Mouse (Mus musculus) spleen, adult 2 months (tissue): ENCODE measurements at regions not wholly inside any gene's neighbourhood (a gene's known extent, or its start where the extent isn't known, plus 50 kb on each side); places are given as distances from the start of the nearest gene placed in this dataset.
"Not testable (repeated sequence)": the region's sequence is repeated elsewhere in the genome, so short reads cannot be mapped to it uniquely, and the experiment has no call there.

ENCODE experiments used
- DNase-seq, 2 experiments: peaks; one replicate each; pipeline versions ENCODE4 v3.0.0 to v3.0.0-alpha.2; 2012 to 2021; ENCODE audit warnings: low spot score in 2 of 2, low read depth in 1 of 2
- H3K27ac ChIP-seq: fragments of 200-500 bp; 2 replicates; pipeline ENCODE4 v1.5.1; 2012; ENCODE audit warnings: low read length, inconsistent platforms; ENCODE audit not compliant: insufficient read depth
- H3K27me3 ChIP-seq: fragments of 200-500 bp; 2 replicates; pipeline ENCODE4 v1.6.1; 2012; ENCODE audit warnings: mild to moderate bottlenecking, moderate library complexity, low read length, inconsistent platforms; ENCODE audit not compliant: control insufficient read depth, insufficient read depth
- H3K36me3 ChIP-seq: fragments of 200-500 bp; 2 replicates; pipeline ENCODE4 v1.6.1; 2012; ENCODE audit warnings: mild to moderate bottlenecking, low read length, inconsistent platforms; ENCODE audit not compliant: control insufficient read depth, insufficient read depth
- H3K4me1 ChIP-seq: fragments of 200-500 bp; 2 replicates; pipeline ENCODE4 v1.6.1; 2011; ENCODE audit warnings: inconsistent platforms; ENCODE audit not compliant: control insufficient read depth, insufficient read depth, insufficient read length
- H3K4me3 ChIP-seq: fragments of 200-500 bp; 2 replicates; pipeline ENCODE4 v1.5.1; 2011; ENCODE audit warnings: mild to moderate bottlenecking, inconsistent platforms; ENCODE audit not compliant: insufficient read depth, insufficient read length; ENCODE audit errors: extremely low read depth
- CTCF ChIP-seq: fragments of 200-500 bp; IDR thresholded peaks from 2 replicates; pipeline ENCODE4 v1.5.1; 2011; ENCODE audit warnings: mild to moderate bottlenecking, inconsistent platforms; ENCODE audit not compliant: insufficient read depth, insufficient read length, insufficient replicate concordance; ENCODE audit errors: extremely low read depth
- POLR2A ChIP-seq: fragments of 200-500 bp; IDR thresholded peaks from 2 replicates; pipeline ENCODE4 v1.6.1; 2011; ENCODE audit warnings: low read depth, low read length, inconsistent platforms
- WGBS: fragments of 180-500 bp; shearing (Covaris S2); methylation state at CpG from one replicate; pipeline ENCODE4 v1.1.7; 2018; 5-methylcytosine and 5-hydroxymethylcytosine counted together

- 85% methylated on average over 4 of the region's 4 CpGs for WGBS
- not testable (repeated sequence) for H3K27me3 ChIP-seq, H3K36me3 ChIP-seq, DNase-seq, H3K4me1 ChIP-seq, H3K27ac ChIP-seq, H3K4me3 ChIP-seq
Observed at GRCm38 (mm10) chr6:48341367-48341766, 54.0 kb upstream of the Krba1 start.

- not testable (repeated sequence) for H3K4me1 ChIP-seq, H3K27me3 ChIP-seq, H3K4me3 ChIP-seq, H3K36me3 ChIP-seq, H3K27ac ChIP-seq, DNase-seq
- WGBS = 78% methylated on average over 3 of the region's 3 CpGs
Observed at GRCm38 (mm10) chr6:48336964-48337363, 58.4 kb upstream of the Krba1 start.

- Histone ChIP-seq H3K4me1 (no peaks in the 10 kb centered on the region), H3K4me3 (no peak overlapping the region), H3K36me3 (no peaks in the 10 kb centered on the region), H3K27me3 (no peaks in the 10 kb centered on the region), H3K27ac (no peak overlapping the region)
- no peak for DNase-seq
- TF ChIP-seq POLR2A = no peak
- 65% methylated on average over 1 of the region's 1 CpGs for WGBS
Observed at GRCm38 (mm10) chr6:48288011-48288410, 107.4 kb upstream of the Krba1 start.

GRCm38 (mm10) chr6:48279646-48280045, 115.7 kb upstream of the Krba1 start:
- not testable (repeated sequence) for H3K27me3 ChIP-seq, DNase-seq, H3K4me3 ChIP-seq, H3K36me3 ChIP-seq, H3K4me1 ChIP-seq, H3K27ac ChIP-seq
- 62% methylated on average over 1 of the region's 1 CpGs for WGBS

GRCm38 (mm10) chr6:48261563-48261962, 133.8 kb upstream of the Krba1 start:
- not testable (repeated sequence) for H3K27ac ChIP-seq, H3K27me3 ChIP-seq, H3K4me3 ChIP-seq, DNase-seq, H3K4me1 ChIP-seq, H3K36me3 ChIP-seq

GRCm38 (mm10) chr6:48252989-48253388, 142.4 kb upstream of the Krba1 start:
- H3K36me3 ChIP-seq, H3K27ac ChIP-seq, H3K4me1 ChIP-seq, DNase-seq, H3K4me3 ChIP-seq, H3K27me3 ChIP-seq: not testable (repeated sequence)

GRCm38 (mm10) chr6:48251954-48252353, 143.4 kb upstream of the Krba1 start:
- H3K27ac ChIP-seq = no peak overlapping the region
- WGBS = 88% methylated on average over 1 of the region's 1 CpGs

GRCm38 (mm10) chr6:48244191-48244590, 151.2 kb upstream of the Krba1 start:
- not testable (repeated sequence) for H3K36me3 ChIP-seq, H3K4me1 ChIP-seq, H3K4me3 ChIP-seq, DNase-seq, H3K27me3 ChIP-seq, H3K27ac ChIP-seq

More at GRCm38 (mm10) chr6:48251954-48252353, 143.4 kb upstream of the Krba1 start:
- TF ChIP-seq CTCF (no peak), POLR2A (no peak)
- Histone ChIP-seq H3K27me3 (no peaks in the 10 kb centered on the region), H3K4me1 (no peaks in the 10 kb centered on the region), H3K4me3 (no peak overlapping the region), H3K36me3 (no peaks in the 10 kb centered on the region)
- DNase-seq = no peak
